Mouse (Mus musculus): ENCODE data around the gene Nudt9.

- no peak for TF ChIP-seq CTCF (IDR thresholded peaks at IDR 0.05; ENCODE audit: control insufficient read depth, insufficient read depth, insufficient read length)
- no peak for TF ChIP-seq USF1 (IDR thresholded peaks at IDR 0.05; ENCODE audit: low read depth)
- no peak for TF ChIP-seq MAX (IDR thresholded peaks at IDR 0.05)
- TF ChIP-seq MYOD1 (IDR thresholded peaks at IDR 0.05; ENCODE audit: control insufficient read depth, insufficient read length, low read depth), result no peak
- no peak for TF ChIP-seq FOSL1 (IDR thresholded peaks at IDR 0.05; ENCODE audit: insufficient read depth, low read length, poor library complexity, severe bottlenecking)
- TF ChIP-seq CEBPB (IDR thresholded peaks at IDR 0.05; ENCODE audit: low read depth), result no peak
Observed at GRCm38 (mm10) chr5:104073602-104074001, 27.5 kb downstream of the Nudt9 start.

All from C2C12 (cell line).